Mouse (Mus musculus) heart, postnatal 0 days (tissue): ENCODE results near the gene Qpctl.

Experiments
- CTCF ChIP-seq: IDR thresholded peaks from 2 replicates; pipeline ENCODE4 v1.5.1; 2016; ENCODE audit warnings: antibody characterized with exemption, control low read depth, low read depth
- EP300 ChIP-seq: IDR thresholded peaks from 2 replicates; pipeline ENCODE4 v1.6.1; 2016; ENCODE audit warnings: antibody characterized with exemption, low read depth

GRCm38 (mm10) chr7:19098811-19099210 lies 50.3 kb downstream of the Qpctl start:
- TF ChIP-seq EP300 (no peak), CTCF (no peak)
